Comparison of ENCODE assay signal across 23 mouse cellular contexts in the genomic region with DNA sequence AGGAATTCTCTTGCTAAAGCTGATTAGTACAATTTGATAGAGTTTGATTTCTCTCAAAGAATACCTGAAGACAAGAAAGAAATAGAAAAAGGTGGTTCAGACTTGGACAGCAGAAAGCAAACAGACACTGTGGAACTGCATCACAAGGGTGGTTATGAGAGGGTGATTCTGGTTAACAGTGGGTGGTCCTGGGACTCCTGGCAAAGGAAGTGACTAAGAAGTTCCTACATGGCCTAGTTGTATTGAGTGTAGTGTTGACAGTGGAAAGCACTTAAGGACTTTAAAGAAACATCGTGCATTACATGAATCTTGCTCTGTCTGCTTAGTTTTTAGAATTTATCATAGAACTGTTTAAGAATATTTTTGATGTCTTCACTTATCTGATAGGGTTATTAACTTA.
"Had no signal": no experiment of that assay in that cellular context is flagged by ENCODE, and none has a peak within 500 bp of the region (broad histone marks: within the 10 kb centered on the region; RNA-seq: fewer than 3 reads in every experiment).

No protein-coding gene starts in this region.

- ATAC-seq: hindbrain, postnatal 0 days; intestine, embryonic 15.5 days; intestine, postnatal 0 days; liver, embryonic 12.5 days had no signal

- H3K27me3 ChIP-seq: heart, embryonic 13.5 days; heart, embryonic 15.5 days; hindbrain, embryonic 13.5 days; hindbrain, embryonic 15.5 days; intestine, embryonic 15.5 days; limb, embryonic 13.5 days; limb, embryonic 15.5 days; liver, embryonic 12.5 days had no signal

- H3K4me1 ChIP-seq: heart, embryonic 15.5 days; hindbrain, embryonic 13.5 days; hindbrain, embryonic 15.5 days; intestine, embryonic 15.5 days; limb, embryonic 15.5 days; liver, embryonic 12.5 days had no signal

- DNase-seq: gastrocnemius, postnatal 14 days; gastrocnemius, postnatal 36 days; heart, adult 11 months; heart, adult 2 months; heart, postnatal 10 days; kidney, adult 18-20 months; kidney, adult 8-10 months; kidney, postnatal 10 days; kidney, postnatal 25 days; layer of hippocampus, adult 9-11 months; layer of hippocampus, postnatal 36 days; left cerebral cortex, postnatal 4 days had no signal

- H3K36me3 ChIP-seq: heart, embryonic 15.5 days; hindbrain, embryonic 15.5 days; intestine, embryonic 15.5 days had no signal

- H3K4me2 ChIP-seq: heart, embryonic 11.5 days; heart, embryonic 13.5 days; heart, embryonic 15.5 days; hindbrain, embryonic 13.5 days; hindbrain, embryonic 15.5 days; intestine, embryonic 15.5 days; limb, embryonic 13.5 days; limb, embryonic 15.5 days; liver, embryonic 12.5 days had no signal

- H3K4me3 ChIP-seq: heart, adult 2 months; heart, embryonic 13.5 days; heart, embryonic 15.5 days; hindbrain, embryonic 13.5 days; hindbrain, embryonic 15.5 days; intestine, embryonic 15.5 days; limb, embryonic 13.5 days; limb, embryonic 15.5 days; liver, embryonic 12.5 days had no signal

- H3K9ac ChIP-seq: heart, embryonic 13.5 days; heart, embryonic 15.5 days; hindbrain, embryonic 13.5 days; hindbrain, embryonic 15.5 days; intestine, embryonic 15.5 days; limb, embryonic 13.5 days; limb, embryonic 15.5 days; liver, embryonic 12.5 days had no signal

- H3K27ac ChIP-seq: heart, adult 2 months; heart, embryonic 13.5 days; heart, embryonic 15.5 days; hindbrain, embryonic 13.5 days; hindbrain, embryonic 15.5 days; hindbrain, postnatal 0 days; intestine, embryonic 15.5 days; limb, embryonic 13.5 days; limb, embryonic 15.5 days; liver, embryonic 12.5 days had no signal

- H3K9me3 ChIP-seq: heart, embryonic 13.5 days; heart, embryonic 15.5 days; hindbrain, embryonic 13.5 days; hindbrain, embryonic 15.5 days; intestine, embryonic 15.5 days; limb, embryonic 13.5 days; limb, embryonic 15.5 days; liver, embryonic 12.5 days had no signal
